Mouse (Mus musculus) 3T3-L1 (cell line): Measurements from ENCODE around the gene Pate4.
"Not testable (repeated sequence)": the region's sequence is repeated elsewhere in the genome, so short reads cannot be mapped to it uniquely, and the experiment has no call there.

Experiments
- DNase-seq: peaks from one replicate; pipeline ENCODE4 v3.0.0-alpha.2; 2015; ENCODE audit warnings: low read depth, low spot score

The Pate4 gene

GRCm38 (mm10) chr9:35611841-35612240, at the start of gene Pate4:
Pate4 (minus strand) TSS chr9:35611941.
- no peak for DNase-seq

GRCm38 (mm10) chr9:35648102-35648501, 36.4 kb upstream of the Pate4 start, which contains the start of gene Pate3:
Pate3 (minus strand) TSS chr9:35648202.
- DNase-seq, result no peak

GRCm38 (mm10) chr9:35632981-35633380, 21.2 kb upstream of the Pate4 start:
- peak; percentile 57 for DNase-seq

- DNase-seq, result not testable (repeated sequence)
These were observed 5.0 kb upstream of the Pate4 start for GRCm38 (mm10) chr9:35616784-35617183.

GRCm38 (mm10) chr9:35614005-35614404, 2.3 kb upstream of the Pate4 start:
- peak; percentile 43 for DNase-seq

- no peak for DNase-seq
These were observed 3.9 kb downstream of the Pate4 start for GRCm38 (mm10) chr9:35607647-35608405.

- DNase-seq, result peak; percentile 73
These were observed 18.8 kb downstream of the Pate4 start for GRCm38 (mm10) chr9:35592903-35593302.

- no peak for DNase-seq
These were observed 24.1 kb downstream of the Pate4 start for GRCm38 (mm10) chr9:35587674-35588073.

GRCm38 (mm10) chr9:35574416-35574815, 37.3 kb downstream of the Pate4 start:
- DNase-seq, result no peak

GRCm38 (mm10) chr9:35570663-35571062, 41.1 kb downstream of the Pate4 start:
- no peak for DNase-seq

GRCm38 (mm10) chr9:35569571-35570534, 41.9 kb downstream of the Pate4 start, which contains the start of the genes Pate2 and Hyls1:
Pate2 (plus strand) TSS chr9:35570284.
Hyls1 (minus strand) TSS chr9:35570398.
- DNase-seq, result peak; percentile 99

GRCm38 (mm10) chr9:35567995-35568394, 43.7 kb downstream of the Pate4 start:
- no peak for DNase-seq

- DNase-seq, result no peak
These were observed 47.1 kb downstream of the Pate4 start for GRCm38 (mm10) chr9:35564536-35565240.

GRCm38 (mm10) chr9:35561583-35561982, 50.2 kb downstream of the Pate4 start:
- no peak for DNase-seq

- no peak for DNase-seq
These were observed 50.7 kb downstream of the Pate4 start for GRCm38 (mm10) chr9:35561076-35561475.

GRCm38 (mm10) chr9:35559009-35559890, 52.5 kb downstream of the Pate4 start:
- DNase-seq, result peak; percentile 86

GRCm38 (mm10) chr9:35558257-35559008, 53.3 kb downstream of the Pate4 start, which contains the start of the genes Ddx25 and Pus3:
Ddx25 (minus strand) TSS chr9:35558528.
Pus3 (plus strand) TSS chr9:35558595.
- DNase-seq, result no peak
